Mouse (Mus musculus): Measurements from ENCODE around the gene Nr1h2. TPM values are rescaled to one million over a fixed set of nuclear protein-coding genes. Genes with fewer than 3 reads are reported as not detected.

Nr1h2 gene
- polyA plus RNA-seq (2015; fragmentation: Nextera tagmentation; extraction: Ambion mirVana): 80.6 and 83.0 TPM in 2 replicates

GRCm38 (mm10) chr7:44553826-44554225 is at the start of gene Nr1h2:
TSS of gene Nr1h2 (minus strand) at chr7:44553951.
- Histone ChIP-seq H3K27me3 (ENCODE audit: insufficient read depth, low read length) (no peaks in the 10 kb centered on the region), H3K36me3 (ENCODE audit: insufficient read depth, low read length) (peaks cover 32% of the 10 kb centered on the region), H3K4me3 (replicated peaks; ENCODE audit: low read depth, low read length) (peak within 1 kb of the TSS; percentile 74), H3K9me3 (replicated peaks; ENCODE audit: low read length) (no peaks in the 10 kb centered on the region), H3K4me1 (replicated peaks; ENCODE audit: insufficient read depth, low read length) (no peaks in the 10 kb centered on the region), H3K27ac (peak within 1 kb of the TSS; percentile 99), H3K4me2 (ENCODE audit: low read length) (peak within 1 kb of the TSS; percentile 62), H3K9ac (ENCODE audit: low read depth, low read length) (peak within 1 kb of the TSS; percentile 83)
- ATAC-seq (replicated peaks; ENCODE audit: low FRiP score, low read depth): peak; percentile 83
- peak; percentile 98 for DNase-seq (ENCODE audit: low spot score)
- no peak for TF ChIP-seq CTCF (IDR thresholded peaks at IDR 0.05; ENCODE audit: low read depth)
- under 1% methylated on average over 22 of the region's 22 CpGs for WGBS

- DNase-seq (ENCODE audit: low spot score): no peak
- H3K36me3 ChIP-seq (ENCODE audit: insufficient read depth, low read length): no peaks in the 10 kb centered on the region
- no peak for TF ChIP-seq CTCF (IDR thresholded peaks at IDR 0.05; ENCODE audit: low read depth)
- H3K4me3 ChIP-seq (replicated peaks; ENCODE audit: low read depth, low read length): no peak overlapping the region
- no peak overlapping the region for H3K9ac ChIP-seq (ENCODE audit: low read depth, low read length)
- H3K9me3 ChIP-seq (replicated peaks; ENCODE audit: low read length): no peaks in the 10 kb centered on the region
- 0 out of 2 replicates have a peak, but pooled peaks cover 4% of the 10 kb centered on the region for H3K4me1 ChIP-seq (replicated peaks; ENCODE audit: insufficient read depth, low read length)
- H3K27me3 ChIP-seq (ENCODE audit: insufficient read depth, low read length): peaks cover 25% of the 10 kb centered on the region
- H3K4me2 ChIP-seq (ENCODE audit: low read length): peak overlapping the region; percentile 50; the same call in 1 of the 2 replicates
- 1% methylated on average over 20 of the region's 20 CpGs for WGBS
- ATAC-seq (replicated peaks; ENCODE audit: low FRiP score, low read depth): no peak
- no peak overlapping the region for H3K27ac ChIP-seq
Observed at GRCm38 (mm10) chr7:44603186-44603855, 49.6 kb upstream of the Nr1h2 start.

GRCm38 (mm10) chr7:44602443-44602842 is 48.7 kb upstream of the Nr1h2 start:
- Histone ChIP-seq H3K9me3 (replicated peaks; ENCODE audit: low read length) (no peaks in the 10 kb centered on the region), H3K9ac (ENCODE audit: low read depth, low read length) (no peak overlapping the region), H3K4me1 (replicated peaks; ENCODE audit: insufficient read depth, low read length) (0 out of 2 replicates have a peak, but pooled peaks cover 4% of the 10 kb centered on the region), H3K4me2 (ENCODE audit: low read length) (no peak overlapping the region), H3K36me3 (ENCODE audit: insufficient read depth, low read length) (no peaks in the 10 kb centered on the region), H3K27me3 (ENCODE audit: insufficient read depth, low read length) (peaks cover 25% of the 10 kb centered on the region), H3K4me3 (replicated peaks; ENCODE audit: low read depth, low read length) (no peak overlapping the region), H3K27ac (no peak overlapping the region)
- ATAC-seq (replicated peaks; ENCODE audit: low FRiP score, low read depth) (no peak), DNase-seq (ENCODE audit: low spot score) (no peak)
- WGBS: 14% methylated on average over 11 of the region's 11 CpGs
- no peak for TF ChIP-seq CTCF (IDR thresholded peaks at IDR 0.05; ENCODE audit: low read depth)

GRCm38 (mm10) chr7:44601646-44602045 is 47.9 kb upstream of the Nr1h2 start:
- Histone ChIP-seq H3K9me3 (replicated peaks; ENCODE audit: low read length) (no peaks in the 10 kb centered on the region), H3K9ac (ENCODE audit: low read depth, low read length) (no peak overlapping the region), H3K27me3 (ENCODE audit: insufficient read depth, low read length) (peaks cover 25% of the 10 kb centered on the region), H3K4me2 (ENCODE audit: low read length) (no peak overlapping the region), H3K36me3 (ENCODE audit: insufficient read depth, low read length) (no peaks in the 10 kb centered on the region), H3K4me1 (replicated peaks; ENCODE audit: insufficient read depth, low read length) (0 out of 2 replicates have a peak, but pooled peaks cover 4% of the 10 kb centered on the region), H3K27ac (no peak overlapping the region), H3K4me3 (replicated peaks; ENCODE audit: low read depth, low read length) (no peak overlapping the region)
- 16% methylated on average over 19 of the region's 19 CpGs for WGBS
- DNase-seq (ENCODE audit: low spot score) (no peak), ATAC-seq (replicated peaks; ENCODE audit: low FRiP score, low read depth) (no peak)
- no peak for TF ChIP-seq CTCF (IDR thresholded peaks at IDR 0.05; ENCODE audit: low read depth)

GRCm38 (mm10) chr7:44600691-44601262 is 47.0 kb upstream of the Nr1h2 start:
- Histone ChIP-seq H3K36me3 (ENCODE audit: insufficient read depth, low read length) (no peaks in the 10 kb centered on the region), H3K4me3 (replicated peaks; ENCODE audit: low read depth, low read length) (no peak overlapping the region), H3K9me3 (replicated peaks; ENCODE audit: low read length) (no peaks in the 10 kb centered on the region), H3K9ac (ENCODE audit: low read depth, low read length) (no peak overlapping the region), H3K27me3 (ENCODE audit: insufficient read depth, low read length) (peaks cover 25% of the 10 kb centered on the region), H3K4me1 (replicated peaks; ENCODE audit: insufficient read depth, low read length) (0 out of 2 replicates have a peak, but pooled peaks cover 4% of the 10 kb centered on the region), H3K4me2 (ENCODE audit: low read length) (no peak overlapping the region), H3K27ac (no peak overlapping the region)
- TF ChIP-seq CTCF (IDR thresholded peaks at IDR 0.05; ENCODE audit: low read depth): no peak
- WGBS: 84% methylated on average over 10 of the region's 10 CpGs
- ATAC-seq (replicated peaks; ENCODE audit: low FRiP score, low read depth) (no peak), DNase-seq (ENCODE audit: low spot score) (no peak)

GRCm38 (mm10) chr7:44598336-44598735 is 44.6 kb upstream of the Nr1h2 start:
- ATAC-seq (replicated peaks; ENCODE audit: low FRiP score, low read depth) (no peak), DNase-seq (ENCODE audit: low spot score) (no peak)
- TF ChIP-seq CTCF (IDR thresholded peaks at IDR 0.05; ENCODE audit: low read depth): no peak
- H3K27ac ChIP-seq: no peak overlapping the region
- H3K4me2 ChIP-seq (ENCODE audit: low read length): no peak overlapping the region
- no peak overlapping the region for H3K9ac ChIP-seq (ENCODE audit: low read depth, low read length)
- H3K9me3 ChIP-seq (replicated peaks; ENCODE audit: low read length): no peaks in the 10 kb centered on the region
- no peaks in the 10 kb centered on the region for H3K36me3 ChIP-seq (ENCODE audit: insufficient read depth, low read length)
- peaks cover 25% of the 10 kb centered on the region for H3K27me3 ChIP-seq (ENCODE audit: insufficient read depth, low read length)
- H3K4me1 ChIP-seq (replicated peaks; ENCODE audit: insufficient read depth, low read length): no peaks in the 10 kb centered on the region
- H3K4me3 ChIP-seq (replicated peaks; ENCODE audit: low read depth, low read length): no peak overlapping the region
- 81% methylated on average over 11 of the region's 12 CpGs for WGBS
